Mouse (Mus musculus) ovary, adult 2 months (tissue): ENCODE data around the gene Ankdd1b. TPM values are rescaled to one million over a fixed set of nuclear protein-coding genes. Genes with fewer than 3 reads are reported as not detected.

Experiments used
- polyA plus RNA-seq: library from polyadenylated mRNA; depleted of rRNA; stranded (reverse); fragments of >200 nt; gene quantifications from 2 replicates; pipeline ENCODE4 v1.2.3, GENCODE M21; 2012; rRNA removed

The Ankdd1b gene
- 0.20 and 0.23 TPM in 2 replicates for polyA plus RNA-seq

GRCm38 (mm10) chr13:96470957-96471356 lies at the start of gene Ankdd1b:
Gene Ankdd1b (minus strand): TSS chr13:96471198.

GRCm38 (mm10) chr13:96490433-96490832 lies 19.4 kb upstream of the Ankdd1b start, which contains the start of gene Gm17622:
Gene Gm17622 (plus strand): TSS chr13:96490733.

DNA sequence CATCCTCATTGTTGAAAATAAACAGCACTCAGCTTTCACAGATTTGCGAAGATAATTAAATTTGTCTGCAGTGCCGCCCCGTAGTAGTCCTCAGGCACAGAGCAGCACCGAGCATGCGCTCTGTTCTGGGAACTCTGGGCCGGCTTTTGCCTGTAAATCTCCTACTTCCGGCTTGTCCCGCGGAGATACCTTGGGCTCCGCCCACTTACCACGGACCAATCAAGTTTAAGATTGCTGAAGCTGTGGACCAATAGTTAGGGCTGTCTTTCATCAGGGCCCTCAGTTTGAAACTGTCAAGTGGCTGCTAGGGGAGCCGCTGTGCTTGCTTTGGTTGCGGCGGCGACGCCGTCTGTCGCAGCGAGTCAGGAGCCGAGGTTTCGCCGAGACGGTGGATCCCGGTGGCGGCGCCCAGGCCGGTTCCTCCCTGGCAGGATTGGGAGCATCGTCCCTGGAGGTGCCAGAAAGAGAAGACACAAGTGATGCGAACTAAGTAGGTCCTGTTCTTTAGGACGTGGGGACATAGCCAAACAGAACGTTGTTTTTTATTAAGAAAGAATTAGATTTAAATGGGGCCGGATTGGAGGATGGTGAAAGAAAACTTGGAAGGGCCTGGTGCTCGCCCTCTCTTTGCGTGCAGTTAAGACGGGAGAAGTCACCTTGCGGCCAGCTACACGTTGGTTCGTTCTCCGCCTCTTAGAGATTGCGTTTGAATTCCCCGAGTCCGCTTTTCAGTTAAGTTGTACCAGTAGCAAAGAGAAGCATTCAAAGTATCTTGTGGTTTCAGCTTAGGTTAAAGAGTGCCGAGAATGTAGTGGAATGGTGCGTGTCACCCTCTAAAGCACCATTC lies 82.7 kb downstream of the Ankdd1b start, which contains the start of gene Poc5:
Gene Poc5 (plus strand): TSS at position 253 of the 847 bp plus-strand sequence.

Other genes with a start within 250 kb of the Ankdd1b start
- gene Poc5, start 82.9 kb downstream of the Ankdd1b start, polyA plus RNA-seq, result 5.3 and 5.9 TPM in 2 replicates
- gene Gm17622, start 19.5 kb upstream of the Ankdd1b start, polyA plus RNA-seq, result not detected in 2 replicates
- 0.80 and 0.86 TPM in 2 replicates for gene Polk, start 71.4 kb upstream of the Ankdd1b start, polyA plus RNA-seq
- 17.1 and 26.7 TPM in 2 replicates for gene Col4a3bp, start 71.4 kb upstream of the Ankdd1b start, polyA plus RNA-seq
- gene Hmgcr, start 199.7 kb upstream of the Ankdd1b start, polyA plus RNA-seq, result 24.3 and 27.0 TPM in 2 replicates